Mouse (Mus musculus) forebrain, postnatal 0 days (tissue): Measurements from ENCODE around the gene Zc3h4. TPM values are rescaled to one million over a fixed set of nuclear protein-coding genes. Genes with fewer than 3 reads are reported as not detected.
A peak's percentile ranks its signal among the peaks of the same experiment; 100 is the strongest.

ENCODE experiments used
- ATAC-seq: fragments of 200-750 bp; cut with Nextera tagmentation; 2 replicates; pipeline ENCODE4 v1.8.0; 2017; ENCODE audit warnings: mild to moderate bottlenecking, moderate library complexity
- DNase-seq: peaks from one replicate; pipeline ENCODE4 v3.0.0-alpha.2; 2015
- H3K27ac ChIP-seq: fragments of 300-500 bp; sonication (generic); 2 replicates; pipeline ENCODE4 v1.5.1; 2014; ENCODE audit warnings: low read depth, mild to moderate bottlenecking, antibody characterized with exemption, low read length, moderate library complexity, mixed read lengths
- H3K27me3 ChIP-seq: fragments of 300-500 bp; sonication (generic); 2 replicates; pipeline ENCODE4 v1.6.1; 2014; ENCODE audit warnings: mild to moderate bottlenecking, low read length, mixed read lengths; ENCODE audit not compliant: insufficient read depth
- H3K36me3 ChIP-seq: fragments of 300-500 bp; sonication (generic); 2 replicates; pipeline ENCODE4 v1.6.1; 2014; ENCODE audit warnings: mild to moderate bottlenecking, moderate library complexity; ENCODE audit not compliant: insufficient read depth
- H3K4me1 ChIP-seq: fragments of 300-500 bp; sonication (generic); 2 replicates; pipeline ENCODE4 v1.6.1; 2014; ENCODE audit warnings: antibody characterized with exemption; ENCODE audit not compliant: insufficient read depth
- H3K4me2 ChIP-seq: fragments of 300-500 bp; sonication (generic); 2 replicates; pipeline ENCODE4 v1.6.1; 2014; ENCODE audit warnings: low read depth, mild to moderate bottlenecking, moderate library complexity
- H3K4me3 ChIP-seq: fragments of 300-500 bp; sonication (generic); 2 replicates; pipeline ENCODE4 v1.5.1; 2014; ENCODE audit warnings: low read depth, low read length, mixed read lengths
- H3K9ac ChIP-seq: fragments of 300-500 bp; sonication (generic); 2 replicates; pipeline ENCODE4 v1.6.1; 2014; ENCODE audit warnings: mild to moderate bottlenecking
- H3K9me3 ChIP-seq: fragments of 300-500 bp; sonication (generic); 2 replicates; pipeline ENCODE4 v1.6.1; 2016; ENCODE audit warnings: low read length
- CTCF ChIP-seq: sonication (generic); IDR thresholded peaks from 2 replicates; pipeline ENCODE4 v1.5.1; 2016; ENCODE audit warnings: antibody characterized with exemption, control low read depth, low read depth
- WGBS: fragments of 180-500 bp; shearing (Covaris S2); extraction: QIAGEN DNeasy Blood & Tissue Kit; methylation state at CpG from one replicate; pipeline ENCODE4 v1.1.7; 2014; 5-methylcytosine and 5-hydroxymethylcytosine counted together
- polyA plus RNA-seq: library from polyadenylated mRNA; unstranded; fragments of >200 nt; fragmentation: Nextera tagmentation; extraction: Ambion mirVana; gene quantifications from 2 replicates; pipeline ENCODE4 v1.2.1, GENCODE M21; 2015
- total RNA-seq: library from RNA; depleted of rRNA; stranded (reverse); fragments of >200 nt; gene quantifications from 2 replicates; pipeline ENCODE4 v1.2.3, GENCODE M21; 2014

The Zc3h4 gene
- total and polyA plus RNA-seq, 2 experiments from 2014 or later, result 11.0 to 57.5 TPM

DNA sequence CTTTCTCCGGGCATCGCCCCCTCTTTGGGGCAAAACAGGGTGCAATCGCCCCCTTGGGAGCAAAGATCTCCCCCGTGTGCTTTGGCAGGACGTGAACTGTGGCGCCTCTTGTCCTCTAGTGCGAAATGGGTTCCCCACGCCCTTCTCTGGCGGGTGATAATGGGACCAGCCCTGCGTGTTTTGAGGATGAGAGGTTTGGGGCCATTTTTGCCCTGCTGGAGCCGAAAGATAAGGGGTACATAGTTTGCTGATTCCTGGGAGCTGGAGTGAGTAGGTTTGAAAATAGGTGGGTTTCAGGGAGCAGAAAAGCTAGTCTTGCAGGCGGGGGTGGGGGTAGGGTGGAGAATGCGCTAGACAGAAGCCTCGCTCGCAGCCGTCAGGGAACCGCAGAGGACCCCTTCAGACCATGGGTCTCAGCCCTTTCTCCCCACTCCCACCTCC is 1.3 kb downstream of the Zc3h4 start:
- H3K36me3 ChIP-seq, result no peaks in the 10 kb centered on the region
- H3K9me3 ChIP-seq, result no peaks in the 10 kb centered on the region
- peak overlapping the region; percentile 90 for H3K9ac ChIP-seq
- H3K4me2 ChIP-seq, result peak overlapping the region; percentile 82
- ATAC-seq (no peak), DNase-seq (peak; percentile 65)
- TF ChIP-seq CTCF, result no peak
- H3K4me1 ChIP-seq, result peaks cover 29% of the 10 kb centered on the region
- under 1% methylated on average over 17 of the region's 17 CpGs for WGBS
- peak overlapping the region; percentile 51 for H3K4me3 ChIP-seq
- peak overlapping the region; percentile 100 for H3K27ac ChIP-seq
- H3K27me3 ChIP-seq, result no peaks in the 10 kb centered on the region

DNA sequence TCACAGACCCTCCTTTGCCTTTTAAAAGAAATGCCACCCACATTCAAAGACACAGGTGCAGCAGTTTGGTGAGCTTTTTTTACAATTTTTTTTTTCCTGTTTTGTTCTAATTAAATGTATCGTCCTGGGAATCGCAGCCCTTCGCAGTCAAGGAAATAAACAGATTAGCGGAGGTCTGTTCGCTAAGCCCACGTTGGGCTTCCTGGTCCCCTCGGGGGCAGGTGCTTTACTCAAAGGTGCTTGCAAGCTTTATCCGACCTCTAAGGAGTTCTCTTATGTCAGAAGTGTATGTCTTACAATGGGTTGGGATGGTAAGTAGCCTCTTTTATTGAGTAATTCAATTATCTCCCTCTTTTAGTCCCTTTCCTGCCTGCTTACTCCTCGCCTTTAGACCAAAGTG is 1.7 kb downstream of the Zc3h4 start:
- under 1% methylated on average over 9 of the region's 9 CpGs for WGBS
- TF ChIP-seq CTCF, result no peak
- Histone ChIP-seq H3K27ac (peak overlapping the region; percentile 100), H3K9me3 (no peaks in the 10 kb centered on the region), H3K4me3 (peak overlapping the region; percentile 51), H3K4me2 (peak overlapping the region; percentile 82), H3K9ac (peak overlapping the region; percentile 90), H3K4me1 (peaks cover 29% of the 10 kb centered on the region), H3K27me3 (no peaks in the 10 kb centered on the region), H3K36me3 (no peaks in the 10 kb centered on the region)
- DNase-seq (no peak), ATAC-seq (no peak)

DNA sequence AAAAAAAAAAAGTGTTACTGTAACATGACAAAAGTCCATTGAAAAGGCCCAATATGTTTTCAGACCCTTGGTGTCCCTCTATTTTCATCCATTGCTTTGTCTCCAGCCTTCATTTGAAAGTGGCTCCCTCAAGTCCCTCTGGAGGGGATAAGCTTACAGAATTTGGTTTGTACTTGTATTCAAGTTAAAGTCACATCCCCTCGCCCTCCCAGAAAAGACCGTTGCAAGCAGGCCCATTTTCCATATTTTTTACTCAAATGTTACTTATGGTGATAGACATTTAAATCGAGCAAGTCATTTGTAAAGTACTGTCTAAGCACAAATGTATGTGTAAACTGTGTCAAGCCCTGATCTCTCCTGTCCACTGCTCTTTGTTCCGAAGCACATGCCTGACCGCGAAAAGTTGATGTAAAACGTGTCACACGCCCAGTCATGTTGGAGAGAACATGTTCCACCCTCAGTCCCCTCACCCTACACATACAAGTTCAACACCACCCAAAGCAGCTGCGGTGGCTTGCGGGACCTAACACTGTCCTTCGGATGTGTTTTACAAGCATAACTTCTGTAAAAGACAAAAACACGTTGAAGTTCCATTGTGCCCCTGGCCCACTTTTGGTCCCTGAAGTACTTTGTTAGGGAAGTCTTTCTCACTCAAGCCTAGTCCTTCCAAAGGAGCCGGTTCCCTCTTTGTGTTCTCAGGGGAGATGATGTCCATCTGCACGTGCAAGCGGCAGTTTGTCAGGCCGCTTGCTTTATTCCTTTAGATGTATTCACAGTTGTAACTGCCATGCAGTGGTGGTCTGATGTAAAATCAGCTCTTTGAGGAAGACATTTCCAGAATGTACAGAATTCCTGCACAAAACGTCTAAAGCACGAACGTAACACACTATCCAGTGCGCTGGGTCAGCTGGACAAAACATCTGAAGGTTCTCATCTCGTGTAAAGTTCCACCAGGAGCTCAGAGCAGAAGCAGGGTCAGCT is 2.5 kb downstream of the Zc3h4 start:
- WGBS, result 11% methylated on average over 21 of the region's 21 CpGs
- H3K4me1 ChIP-seq, result peaks cover 29% of the 10 kb centered on the region
- H3K36me3 ChIP-seq, result no peaks in the 10 kb centered on the region
- H3K27me3 ChIP-seq, result no peaks in the 10 kb centered on the region
- peak overlapping the region; percentile 51 for H3K4me3 ChIP-seq
- H3K27ac ChIP-seq, result peak overlapping the region; percentile 100
- TF ChIP-seq CTCF, result no peak
- DNase-seq (peak; percentile 49), ATAC-seq (no peak)
- no peaks in the 10 kb centered on the region for H3K9me3 ChIP-seq
- H3K4me2 ChIP-seq, result peak overlapping the region; percentile 82
- H3K9ac ChIP-seq, result peak overlapping the region; percentile 90

DNA sequence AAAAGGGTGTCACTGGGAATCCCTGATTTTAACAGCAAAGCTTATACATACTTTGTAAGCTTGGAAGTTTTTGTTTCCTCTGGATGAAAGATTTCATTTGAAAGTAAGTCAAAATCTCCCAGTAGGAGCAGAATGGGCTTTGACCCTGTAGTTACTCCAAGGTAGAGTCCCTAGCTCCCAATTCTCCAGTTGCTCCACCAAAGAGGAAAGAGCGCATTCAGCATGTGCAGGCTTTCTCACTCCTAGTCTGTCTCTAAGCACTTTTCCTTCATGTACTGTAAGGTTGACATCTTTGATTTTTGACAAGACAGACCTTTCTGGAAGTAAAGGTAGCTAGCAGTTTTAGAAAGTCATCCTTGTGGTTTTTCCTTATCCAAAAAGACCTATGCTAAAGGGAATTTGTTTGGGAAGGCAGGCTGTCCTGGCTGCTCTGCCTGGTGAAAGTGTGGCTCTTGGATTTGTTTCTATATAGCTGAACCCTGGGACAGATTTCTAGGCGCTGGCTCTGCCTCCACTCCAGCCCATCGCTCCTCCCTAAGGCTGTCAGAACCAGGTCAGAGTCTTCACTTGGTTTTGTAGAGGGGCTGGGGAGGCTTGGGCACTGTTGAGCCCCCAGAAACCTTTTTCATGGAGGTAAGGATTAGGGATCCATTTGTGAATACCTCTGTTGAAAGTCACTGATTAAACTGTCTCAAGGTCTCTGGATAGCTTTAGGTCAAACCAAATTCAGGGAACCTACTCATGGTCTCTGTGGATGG is 3.8 kb downstream of the Zc3h4 start:
- TF ChIP-seq CTCF, result no peak
- ATAC-seq (no peak), DNase-seq (no peak)
- Histone ChIP-seq H3K9me3 (no peaks in the 10 kb centered on the region), H3K4me2 (peak overlapping the region; percentile 3; the same call in 1 of the 2 replicates), H3K4me1 (peaks cover 29% of the 10 kb centered on the region), H3K36me3 (no peaks in the 10 kb centered on the region), H3K4me3 (no peak overlapping the region), H3K9ac (no peak overlapping the region), H3K27ac (peak overlapping the region; percentile 62), H3K27me3 (no peaks in the 10 kb centered on the region)
- WGBS, result 78% methylated on average over 3 of the region's 3 CpGs

DNA sequence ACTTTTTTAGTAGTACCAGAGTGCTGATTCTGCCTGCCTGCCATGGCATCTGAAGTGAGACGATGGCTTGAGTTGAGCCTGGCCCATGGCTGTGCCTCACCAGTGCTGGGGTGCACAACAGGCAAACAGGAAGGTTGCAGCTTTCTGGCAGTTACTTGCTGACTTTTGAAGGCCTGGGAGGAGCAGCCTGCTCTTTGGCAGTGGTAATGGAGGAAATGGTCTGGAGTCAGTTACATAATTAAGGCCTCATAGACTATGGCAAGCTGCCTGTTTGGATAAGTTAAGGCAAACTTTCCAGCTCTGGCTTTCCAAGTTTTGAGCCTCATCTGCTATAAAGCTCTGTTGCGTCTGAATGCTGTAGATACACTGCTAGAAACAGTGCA is 4.4 kb downstream of the Zc3h4 start:
- TF ChIP-seq CTCF, result no peak
- peak overlapping the region; percentile 15; the same call in 1 of the 2 replicates for H3K9ac ChIP-seq
- WGBS, result 63% methylated on average over 2 of the region's 2 CpGs
- ATAC-seq, result no peak
- no peaks in the 10 kb centered on the region for H3K27me3 ChIP-seq
- peaks cover 29% of the 10 kb centered on the region for H3K4me1 ChIP-seq
- H3K4me3 ChIP-seq, result no peak overlapping the region
- peak; percentile 9 for DNase-seq
- peak overlapping the region; percentile 62 for H3K27ac ChIP-seq
- no peak overlapping the region for H3K4me2 ChIP-seq
- no peaks in the 10 kb centered on the region for H3K36me3 ChIP-seq
- H3K9me3 ChIP-seq, result no peaks in the 10 kb centered on the region

DNA sequence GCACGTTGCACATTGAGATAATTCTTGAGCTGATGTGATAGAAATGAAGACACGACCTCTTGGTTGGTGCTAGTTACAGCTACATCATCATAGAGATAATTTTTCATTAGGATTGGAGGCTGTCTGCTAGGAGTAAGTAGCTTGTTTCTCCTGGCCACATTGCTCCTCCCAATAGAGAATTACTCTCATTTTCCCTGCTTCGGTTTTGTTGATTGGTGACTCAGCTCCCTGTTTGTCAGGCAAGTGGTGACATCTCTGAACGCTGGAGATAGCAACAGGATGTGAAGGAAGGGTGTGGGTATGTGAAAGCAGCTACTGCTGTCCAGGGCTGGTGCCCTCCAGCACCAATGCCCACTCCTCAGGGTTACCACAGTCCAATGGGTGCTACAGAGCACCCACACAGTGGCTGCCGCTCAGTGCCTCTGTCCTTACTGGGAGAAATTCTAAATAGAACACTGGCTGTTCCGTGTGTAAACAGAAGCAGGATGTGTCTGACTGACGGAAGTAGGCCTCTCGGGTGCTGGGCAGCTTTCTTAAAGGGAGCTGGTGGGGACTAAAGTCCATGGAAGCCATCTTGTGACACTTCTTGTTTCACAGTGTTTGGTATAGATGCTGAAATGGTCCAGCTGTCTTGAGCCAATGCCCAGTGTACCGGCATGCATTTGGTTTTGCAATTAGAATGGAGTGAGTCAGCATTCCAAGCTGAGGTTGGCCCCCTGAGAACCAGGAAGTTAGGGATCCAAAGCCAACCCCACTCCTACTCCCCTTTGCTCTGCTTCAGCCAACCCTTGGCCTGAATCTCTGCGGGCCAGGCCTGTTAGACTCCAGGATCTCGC is 5.0 kb downstream of the Zc3h4 start:
- Histone ChIP-seq H3K27ac (peak overlapping the region; percentile 62), H3K27me3 (no peaks in the 10 kb centered on the region), H3K4me3 (no peak overlapping the region), H3K9me3 (no peaks in the 10 kb centered on the region), H3K9ac (peak overlapping the region; percentile 15; the same call in 1 of the 2 replicates), H3K36me3 (no peaks in the 10 kb centered on the region), H3K4me1 (peaks cover 29% of the 10 kb centered on the region), H3K4me2 (peak overlapping the region; percentile 13; the same call in 1 of the 2 replicates)
- ATAC-seq (no peak), DNase-seq (peak; percentile 27)
- no peak for TF ChIP-seq CTCF
- 49% methylated on average over 11 of the region's 11 CpGs for WGBS
